Mouse (Mus musculus) midbrain, embryonic 13.5 days (tissue): ENCODE measurements around the gene Psmc3. TPM values are rescaled to one million over a fixed set of nuclear protein-coding genes. Genes with fewer than 3 reads are reported as not detected.

Source experiments
- ATAC-seq: fragments of 200-750 bp; cut with Nextera tagmentation; 2 replicates; pipeline ENCODE4 v1.8.0; 2017; ENCODE audit warnings: mild to moderate bottlenecking, moderate TSS enrichment, moderate library complexity
- H3K27ac ChIP-seq: fragments of 300-500 bp; sonication (generic); 2 replicates; pipeline ENCODE4 v1.5.1; 2015; ENCODE audit warnings: inconsistent platforms, mild to moderate bottlenecking, moderate library complexity
- H3K27me3 ChIP-seq: fragments of 300-500 bp; sonication (generic); 2 replicates; pipeline ENCODE4 v1.6.1; 2015; ENCODE audit warnings: mild to moderate bottlenecking, inconsistent platforms
- H3K36me3 ChIP-seq: fragments of 300-500 bp; sonication (generic); 2 replicates; pipeline ENCODE4 v1.6.1; 2015; ENCODE audit warnings: mild to moderate bottlenecking, inconsistent platforms
- H3K4me1 ChIP-seq: fragments of 300-500 bp; sonication (generic); replicated peaks from 2 replicates; pipeline ENCODE4 v1.6.1; 2015; ENCODE audit warnings: inconsistent platforms
- H3K4me2 ChIP-seq: fragments of 300-500 bp; sonication (generic); replicated peaks from 2 replicates; pipeline ENCODE4 v1.6.1; 2015; ENCODE audit warnings: moderate library complexity, mild to moderate bottlenecking, inconsistent platforms
- H3K4me3 ChIP-seq: fragments of 300-500 bp; sonication (generic); replicated peaks from 2 replicates; pipeline ENCODE4 v1.5.1; 2015; ENCODE audit warnings: mild to moderate bottlenecking, inconsistent platforms
- H3K9ac ChIP-seq: fragments of 300-500 bp; sonication (generic); replicated peaks from 2 replicates; pipeline ENCODE4 v1.6.1; 2015; ENCODE audit warnings: mild to moderate bottlenecking, inconsistent platforms
- H3K9me3 ChIP-seq: fragments of 300-500 bp; sonication (generic); 2 replicates; pipeline ENCODE4 v1.6.1; 2016; ENCODE audit warnings: mild to moderate bottlenecking, inconsistent platforms
- WGBS: fragments of 180-500 bp; shearing (Covaris S2); methylation state at CpG from one replicate; pipeline ENCODE4 v1.1.7; 2015; 5-methylcytosine and 5-hydroxymethylcytosine counted together
- polyA plus RNA-seq: library from polyadenylated mRNA; unstranded; fragments of >200 nt; fragmentation: Nextera tagmentation; extraction: Ambion mirVana; gene quantifications from 2 replicates; pipeline ENCODE4 v1.2.1, GENCODE M21; 2015

Gene Psmc3
- polyA plus RNA-seq, 1 experiment from 2014 or later: 254 TPM

GRCm38 (mm10) chr2:91084179-91084820, 30.5 kb downstream of the Psmc3 start:
- WGBS: 83% methylated on average over 15 of the region's 15 CpGs
- H3K4me2 ChIP-seq: no peak overlapping the region
- no peak for ATAC-seq

GRCm38 (mm10) chr2:91085494-91086391, 31.9 kb downstream of the Psmc3 start:
- Histone ChIP-seq H3K4me3 (no peak overlapping the region), H3K27ac (no peak overlapping the region), H3K4me2 (no peak overlapping the region), H3K4me1 (no peaks in the 10 kb centered on the region), H3K9me3 (no peaks in the 10 kb centered on the region), H3K36me3 (no peaks in the 10 kb centered on the region), H3K9ac (no peak overlapping the region), H3K27me3 (no peaks in the 10 kb centered on the region)
- no peak for ATAC-seq
- 86% methylated on average over 14 of the region's 14 CpGs for WGBS

More at GRCm38 (mm10) chr2:91084179-91084820, 30.5 kb downstream of the Psmc3 start:
- H3K27me3 ChIP-seq: no peaks in the 10 kb centered on the region
- H3K4me3 ChIP-seq: no peak overlapping the region
- H3K27ac ChIP-seq: no peak overlapping the region
- no peak overlapping the region for H3K9ac ChIP-seq
- no peaks in the 10 kb centered on the region for H3K36me3 ChIP-seq
- no peaks in the 10 kb centered on the region for H3K4me1 ChIP-seq
- H3K9me3 ChIP-seq: no peaks in the 10 kb centered on the region

GRCm38 (mm10) chr2:91086392-91087237, 32.8 kb downstream of the Psmc3 start:
- Histone ChIP-seq H3K36me3 (no peaks in the 10 kb centered on the region), H3K9ac (no peak overlapping the region), H3K27me3 (no peaks in the 10 kb centered on the region), H3K9me3 (no peaks in the 10 kb centered on the region), H3K4me1 (no peaks in the 10 kb centered on the region), H3K4me3 (no peak overlapping the region), H3K4me2 (no peak overlapping the region), H3K27ac (no peak overlapping the region)
- ATAC-seq: no peak
- 58% methylated on average over 9 of the region's 9 CpGs for WGBS

- H3K4me3 ChIP-seq: no peak overlapping the region
- no peaks in the 10 kb centered on the region for H3K36me3 ChIP-seq
- no peaks in the 10 kb centered on the region for H3K4me1 ChIP-seq
- 88% methylated on average over 9 of the region's 9 CpGs for WGBS
- H3K9ac ChIP-seq: no peak overlapping the region
- no peaks in the 10 kb centered on the region for H3K27me3 ChIP-seq
- no peaks in the 10 kb centered on the region for H3K9me3 ChIP-seq
- H3K4me2 ChIP-seq: no peak overlapping the region
- no peak overlapping the region for H3K27ac ChIP-seq
- no peak for ATAC-seq
Observed at GRCm38 (mm10) chr2:91087453-91087852, 33.6 kb downstream of the Psmc3 start.

- no peak overlapping the region for H3K9ac ChIP-seq
- no peak overlapping the region for H3K4me3 ChIP-seq
- H3K27me3 ChIP-seq: no peaks in the 10 kb centered on the region
- H3K36me3 ChIP-seq: no peaks in the 10 kb centered on the region
- 82% methylated on average over 9 of the region's 9 CpGs for WGBS
- no peak overlapping the region for H3K4me2 ChIP-seq
- no peaks in the 10 kb centered on the region for H3K9me3 ChIP-seq
- no peak overlapping the region for H3K27ac ChIP-seq
- H3K4me1 ChIP-seq: no peaks in the 10 kb centered on the region
- ATAC-seq: no peak
Observed at GRCm38 (mm10) chr2:91088987-91089386, 35.2 kb downstream of the Psmc3 start.

GRCm38 (mm10) chr2:91090208-91090607, 36.4 kb downstream of the Psmc3 start:
- no peak for ATAC-seq
- Histone ChIP-seq H3K9me3 (no peaks in the 10 kb centered on the region), H3K27me3 (no peaks in the 10 kb centered on the region), H3K36me3 (no peaks in the 10 kb centered on the region), H3K4me1 (no peaks in the 10 kb centered on the region), H3K27ac (no peak overlapping the region), H3K4me3 (no peak overlapping the region), H3K4me2 (no peak overlapping the region), H3K9ac (no peak overlapping the region)
- WGBS: 79% methylated on average over 6 of the region's 6 CpGs

GRCm38 (mm10) chr2:91090827-91091226, 37.0 kb downstream of the Psmc3 start:
- H3K4me1 ChIP-seq: no peaks in the 10 kb centered on the region
- H3K36me3 ChIP-seq: no peaks in the 10 kb centered on the region
- WGBS: 79% methylated on average over 6 of the region's 6 CpGs
- no peak overlapping the region for H3K27ac ChIP-seq
- no peaks in the 10 kb centered on the region for H3K27me3 ChIP-seq
- H3K9me3 ChIP-seq: no peaks in the 10 kb centered on the region
- no peak overlapping the region for H3K4me3 ChIP-seq
- ATAC-seq: no peak
- H3K9ac ChIP-seq: no peak overlapping the region
- H3K4me2 ChIP-seq: no peak overlapping the region

GRCm38 (mm10) chr2:91096524-91096923, 42.7 kb downstream of the Psmc3 start:
- H3K4me2 ChIP-seq: no peak overlapping the region
- H3K4me3 ChIP-seq: no peak overlapping the region
- H3K27me3 ChIP-seq: no peaks in the 10 kb centered on the region
- no peak overlapping the region for H3K9ac ChIP-seq
- H3K27ac ChIP-seq: no peak overlapping the region
- no peaks in the 10 kb centered on the region for H3K4me1 ChIP-seq
- ATAC-seq: no peak
- no peaks in the 10 kb centered on the region for H3K36me3 ChIP-seq
- H3K9me3 ChIP-seq: no peaks in the 10 kb centered on the region
- WGBS: 73% methylated on average over 14 of the region's 14 CpGs

- Histone ChIP-seq H3K4me3 (no peak overlapping the region), H3K4me2 (no peak overlapping the region), H3K9ac (no peak overlapping the region), H3K27me3 (no peaks in the 10 kb centered on the region), H3K27ac (no peak overlapping the region), H3K36me3 (no peaks in the 10 kb centered on the region), H3K4me1 (no peaks in the 10 kb centered on the region), H3K9me3 (no peaks in the 10 kb centered on the region)
- WGBS: 84% methylated on average over 10 of the region's 10 CpGs
- ATAC-seq: no peak
Observed at GRCm38 (mm10) chr2:91097015-91097414, 43.2 kb downstream of the Psmc3 start.

- Histone ChIP-seq H3K27ac (no peak overlapping the region), H3K9me3 (no peaks in the 10 kb centered on the region), H3K4me2 (no peak overlapping the region), H3K4me1 (no peaks in the 10 kb centered on the region), H3K4me3 (no peak overlapping the region), H3K27me3 (no peaks in the 10 kb centered on the region), H3K36me3 (no peaks in the 10 kb centered on the region), H3K9ac (no peak overlapping the region)
- ATAC-seq: no peak
- WGBS: 81% methylated on average over 2 of the region's 2 CpGs
Observed at GRCm38 (mm10) chr2:91098156-91098555, 44.3 kb downstream of the Psmc3 start.

- no peaks in the 10 kb centered on the region for H3K9me3 ChIP-seq
- H3K4me3 ChIP-seq: no peak overlapping the region
- no peaks in the 10 kb centered on the region for H3K27me3 ChIP-seq
- H3K4me2 ChIP-seq: no peak overlapping the region
- 7% methylated on average over 7 of the region's 7 CpGs for WGBS
- no peaks in the 10 kb centered on the region for H3K4me1 ChIP-seq
- no peaks in the 10 kb centered on the region for H3K36me3 ChIP-seq
- peak; percentile 88 for ATAC-seq
- no peak overlapping the region for H3K27ac ChIP-seq
- no peak overlapping the region for H3K9ac ChIP-seq
Observed at GRCm38 (mm10) chr2:91101124-91101740, 47.4 kb downstream of the Psmc3 start.
